Mouse (Mus musculus): ENCODE measurements at regions not wholly inside any gene's neighbourhood (a gene's known extent, or its start where the extent isn't known, plus 50 kb on each side); places are given as distances from the start of the nearest gene placed in this dataset.
"Not testable (repeated sequence)": the region's sequence is repeated elsewhere in the genome, so short reads cannot be mapped to it uniquely, and the experiment has no call there.

GRCm38 (mm10) chr3:130818467-130819030, 88.4 kb upstream of the Rpl34 start:
- no peaks in the 10 kb centered on the region for H3K4me1 ChIP-seq (ENCODE audit: control insufficient read depth, insufficient read depth, insufficient read length, low read length)
- no peak overlapping the region for H3K4me3 ChIP-seq (ENCODE audit: insufficient read depth, low read depth, low read length)

GRCm38 (mm10) chr3:130809696-130810665, 79.8 kb upstream of the Rpl34 start:
- no peaks in the 10 kb centered on the region for H3K4me1 ChIP-seq (ENCODE audit: control insufficient read depth, insufficient read depth, insufficient read length, low read length)
- no peak overlapping the region for H3K4me3 ChIP-seq (ENCODE audit: insufficient read depth, low read depth, low read length)
- no peak overlapping the region for H3K27ac ChIP-seq (replicated peaks; ENCODE audit: low read depth, low read length)

More at GRCm38 (mm10) chr3:130818467-130819030, 88.4 kb upstream of the Rpl34 start:
- no peak overlapping the region for H3K27ac ChIP-seq (replicated peaks; ENCODE audit: low read depth, low read length)

- Histone ChIP-seq H3K27ac (replicated peaks; ENCODE audit: low read depth, low read length) (no peak overlapping the region), H3K4me1 (ENCODE audit: control insufficient read depth, insufficient read depth, insufficient read length, low read length) (0 out of 2 replicates have a peak, but pooled peaks cover 3% of the 10 kb centered on the region), H3K4me3 (ENCODE audit: insufficient read depth, low read depth, low read length) (no peak overlapping the region)
Measured at GRCm38 (mm10) chr3:130805345-130805744, 75.1 kb upstream of the Rpl34 start.

- H3K27ac ChIP-seq (replicated peaks; ENCODE audit: low read depth, low read length): no peak overlapping the region
- H3K4me3 ChIP-seq (ENCODE audit: insufficient read depth, low read depth, low read length): no peak overlapping the region
- H3K4me1 ChIP-seq (ENCODE audit: control insufficient read depth, insufficient read depth, insufficient read length, low read length): 0 out of 2 replicates have a peak, but pooled peaks cover 3% of the 10 kb centered on the region
Measured at GRCm38 (mm10) chr3:130804327-130804662, 74.1 kb upstream of the Rpl34 start.

GRCm38 (mm10) chr3:130803591-130804326, 73.6 kb upstream of the Rpl34 start:
- Histone ChIP-seq H3K4me1 (ENCODE audit: control insufficient read depth, insufficient read depth, insufficient read length, low read length) (0 out of 2 replicates have a peak, but pooled peaks cover 3% of the 10 kb centered on the region), H3K4me3 (ENCODE audit: insufficient read depth, low read depth, low read length) (no peak overlapping the region), H3K27ac (replicated peaks; ENCODE audit: low read depth, low read length) (no peak overlapping the region)

- H3K4me3 ChIP-seq (ENCODE audit: insufficient read depth, low read depth, low read length): no peak overlapping the region
- H3K4me1 ChIP-seq (ENCODE audit: control insufficient read depth, insufficient read depth, insufficient read length, low read length): peaks cover 8% of the 10 kb centered on the region; the same call in 1 of the 2 replicates
- H3K27ac ChIP-seq (replicated peaks; ENCODE audit: low read depth, low read length): no peak overlapping the region
Measured at GRCm38 (mm10) chr3:130800016-130800415, 69.8 kb upstream of the Rpl34 start.

GRCm38 (mm10) chr3:130797956-130798355, 67.8 kb upstream of the Rpl34 start:
- H3K4me1 ChIP-seq (ENCODE audit: control insufficient read depth, insufficient read depth, insufficient read length, low read length); H3K27ac ChIP-seq (replicated peaks; ENCODE audit: low read depth, low read length); H3K4me3 ChIP-seq (ENCODE audit: insufficient read depth, low read depth, low read length): not testable (repeated sequence)

- Histone ChIP-seq H3K4me3 (ENCODE audit: insufficient read depth, low read depth, low read length) (no peak overlapping the region), H3K27ac (replicated peaks; ENCODE audit: low read depth, low read length) (no peak overlapping the region), H3K4me1 (ENCODE audit: control insufficient read depth, insufficient read depth, insufficient read length, low read length) (peaks cover 5% of the 10 kb centered on the region; the same call in 1 of the 2 replicates)
Measured at GRCm38 (mm10) chr3:130796531-130796930, 66.3 kb upstream of the Rpl34 start.

GRCm38 (mm10) chr3:130795396-130795795, 65.2 kb upstream of the Rpl34 start:
- Histone ChIP-seq H3K27ac (replicated peaks; ENCODE audit: low read depth, low read length) (no peak overlapping the region), H3K4me1 (ENCODE audit: control insufficient read depth, insufficient read depth, insufficient read length, low read length) (peaks cover 5% of the 10 kb centered on the region; the same call in 1 of the 2 replicates), H3K4me3 (ENCODE audit: insufficient read depth, low read depth, low read length) (no peak overlapping the region)

- no peak overlapping the region for H3K27ac ChIP-seq (replicated peaks; ENCODE audit: low read depth, low read length)
- H3K4me3 ChIP-seq (ENCODE audit: insufficient read depth, low read depth, low read length): no peak overlapping the region
- peaks cover 5% of the 10 kb centered on the region; the same call in 1 of the 2 replicates for H3K4me1 ChIP-seq (ENCODE audit: control insufficient read depth, insufficient read depth, insufficient read length, low read length)
Measured at GRCm38 (mm10) chr3:130794142-130794925, 64.1 kb upstream of the Rpl34 start.

- no peak overlapping the region for H3K27ac ChIP-seq (replicated peaks; ENCODE audit: low read depth, low read length)
- no peak overlapping the region for H3K4me3 ChIP-seq (ENCODE audit: insufficient read depth, low read depth, low read length)
- no peaks in the 10 kb centered on the region for H3K4me1 ChIP-seq (ENCODE audit: control insufficient read depth, insufficient read depth, insufficient read length, low read length)
Measured at GRCm38 (mm10) chr3:130780706-130781240, 50.6 kb upstream of the Rpl34 start.
